Mouse (Mus musculus): Measurements from ENCODE around the gene Gm42688.

DNA sequence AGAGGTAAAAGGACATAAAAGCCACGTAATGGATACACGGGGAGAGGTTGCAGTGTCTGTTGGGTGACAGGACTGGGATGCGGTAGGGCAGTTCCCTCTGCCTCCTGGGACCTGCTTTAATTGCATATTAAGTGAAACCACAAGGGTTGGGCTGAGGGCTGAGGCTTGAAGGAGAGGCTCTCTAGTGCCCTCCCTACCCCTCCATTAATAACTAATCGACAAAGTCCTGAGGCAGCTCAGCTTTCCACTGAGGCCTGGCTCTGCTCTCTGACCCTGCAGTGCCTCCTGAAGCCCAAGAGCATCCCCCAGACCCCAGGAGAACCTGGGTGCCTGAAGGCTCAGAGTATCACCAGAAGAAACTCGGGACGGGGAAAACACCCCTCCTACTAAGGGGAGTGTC is 16.9 kb upstream of the Gm42688 start:
- TF ChIP-seq CTCF (IDR thresholded peaks at IDR 0.05; ENCODE audit: low read depth, low read length) (no peak), POLR2A (IDR thresholded peaks at IDR 0.05; ENCODE audit: extremely low read depth, insufficient read depth, low read length) (no peak)

Data from liver, adult 2 months (tissue).